Mouse (Mus musculus): ENCODE results near the gene Polr2g. TPM values are rescaled to one million over a fixed set of nuclear protein-coding genes. Genes with fewer than 3 reads are reported as not detected.

Gene Polr2g
- total and polyA plus RNA-seq, 2 experiments from 2014 or later: 78.3 to 171 TPM

DNA sequence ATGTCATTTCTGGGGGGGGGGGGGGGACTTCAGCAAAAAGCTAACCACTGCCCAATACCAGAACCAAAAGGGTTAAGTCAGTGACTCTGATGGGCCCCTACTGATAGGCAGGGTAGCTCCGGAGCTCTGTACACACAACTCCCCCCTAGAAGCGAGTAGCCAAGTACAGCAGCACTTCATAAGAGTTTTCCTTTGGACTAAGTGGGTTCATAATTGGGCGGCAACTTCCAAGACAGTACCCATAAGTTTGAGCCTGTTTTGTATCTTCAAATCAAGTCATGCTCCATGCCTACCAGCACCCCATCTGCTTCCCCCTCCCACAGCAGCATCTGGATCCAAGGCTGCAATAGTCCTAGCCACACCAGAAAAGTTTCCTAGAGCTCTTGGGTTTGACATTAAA, 42.7 kb downstream of the Polr2g start:
- no peak overlapping the region for H3K4me3 ChIP-seq (ENCODE audit: low read length)
- H3K9ac ChIP-seq (replicated peaks; ENCODE audit: low read length): no peak overlapping the region
- H3K4me2 ChIP-seq (ENCODE audit: low read depth, low read length): peak overlapping the region; percentile 82; the same call in 1 of the 2 replicates
- no peak for TF ChIP-seq CTCF (IDR thresholded peaks at IDR 0.05; ENCODE audit: low read depth)
- 67% methylated on average over 3 of the region's 3 CpGs for WGBS
- ATAC-seq: no peak
- no peak for DNase-seq (ENCODE audit: low spot score)
- H3K27ac ChIP-seq: no peak overlapping the region
- no peaks in the 10 kb centered on the region for H3K9me3 ChIP-seq (ENCODE audit: low read length)
- H3K36me3 ChIP-seq (ENCODE audit: insufficient read depth, low read length): peaks cover 25% of the 10 kb centered on the region
- H3K4me1 ChIP-seq (ENCODE audit: insufficient read depth, low read length): peaks cover 17% of the 10 kb centered on the region; the same call in 1 of the 2 replicates
- H3K27me3 ChIP-seq (ENCODE audit: insufficient read depth, low read length): no peaks in the 10 kb centered on the region

DNA sequence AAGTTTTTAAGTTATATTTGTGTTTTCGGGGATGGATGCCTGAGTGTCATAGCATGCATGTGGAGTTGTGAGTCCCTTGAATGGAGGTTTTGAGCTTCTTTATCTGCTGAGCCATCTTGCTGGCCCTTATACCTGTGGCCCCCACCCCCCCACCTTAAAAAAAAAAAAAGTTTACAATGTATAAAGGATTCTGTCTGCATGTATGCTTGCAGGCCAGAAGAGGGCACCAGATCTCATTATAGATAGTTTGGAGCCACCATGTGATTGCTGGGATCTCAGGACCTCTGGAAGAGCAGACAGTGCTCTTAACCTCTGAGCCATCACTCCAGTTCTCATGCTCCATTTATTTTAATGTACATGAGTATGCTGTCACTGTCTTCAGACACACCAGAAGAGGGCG, 51.0 kb downstream of the Polr2g start:
- WGBS: 76% methylated on average over 2 of the region's 2 CpGs
- ATAC-seq (no peak), DNase-seq (ENCODE audit: low spot score) (peak; percentile 19)
- Histone ChIP-seq H3K9ac (replicated peaks; ENCODE audit: low read length) (no peak overlapping the region), H3K9me3 (ENCODE audit: low read length) (no peaks in the 10 kb centered on the region), H3K4me3 (ENCODE audit: low read length) (no peak overlapping the region), H3K36me3 (ENCODE audit: insufficient read depth, low read length) (peaks cover 53% of the 10 kb centered on the region), H3K27me3 (ENCODE audit: insufficient read depth, low read length) (no peaks in the 10 kb centered on the region), H3K27ac (no peak overlapping the region), H3K4me1 (ENCODE audit: insufficient read depth, low read length) (0 out of 2 replicates have a peak, but pooled peaks cover 3% of the 10 kb centered on the region), H3K4me2 (ENCODE audit: low read depth, low read length) (no peak overlapping the region)
- TF ChIP-seq CTCF (IDR thresholded peaks at IDR 0.05; ENCODE audit: low read depth): peak; percentile 47

DNA sequence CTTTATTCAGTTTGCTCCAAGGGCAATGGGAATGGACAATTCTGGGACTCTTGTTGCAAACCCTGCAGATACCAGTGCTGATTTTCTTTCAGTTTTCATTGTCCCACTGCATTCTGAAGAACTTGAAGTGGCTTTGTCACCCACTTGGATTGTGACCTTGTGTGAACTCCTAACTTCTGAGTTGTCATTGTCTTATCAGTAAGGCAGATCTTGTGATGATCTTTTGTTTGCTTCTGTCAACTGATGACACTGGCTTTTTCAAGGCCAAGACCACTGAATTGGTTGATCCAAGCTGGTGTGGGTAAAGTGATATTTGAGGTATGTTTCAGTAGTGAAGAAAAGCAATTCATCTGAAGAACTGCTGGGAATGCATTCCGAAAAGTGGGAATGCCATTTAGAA, 53.0 kb downstream of the Polr2g start:
- DNase-seq (ENCODE audit: low spot score): no peak
- Histone ChIP-seq H3K4me3 (ENCODE audit: low read length) (no peak overlapping the region), H3K4me1 (ENCODE audit: insufficient read depth, low read length) (0 out of 2 replicates have a peak, but pooled peaks cover 3% of the 10 kb centered on the region), H3K9me3 (ENCODE audit: low read length) (no peaks in the 10 kb centered on the region), H3K27me3 (ENCODE audit: insufficient read depth, low read length) (no peaks in the 10 kb centered on the region), H3K4me2 (ENCODE audit: low read depth, low read length) (no peak overlapping the region), H3K36me3 (ENCODE audit: insufficient read depth, low read length) (peaks cover 37% of the 10 kb centered on the region), H3K9ac (replicated peaks; ENCODE audit: low read length) (no peak overlapping the region), H3K27ac (no peak overlapping the region)
- TF ChIP-seq CTCF (IDR thresholded peaks at IDR 0.05; ENCODE audit: low read depth): no peak
- WGBS: 100% methylated on average over 1 of the region's 1 CpGs
- ATAC-seq: no peak

Other genes starting within 250 kb of the Polr2g start
Only the 30 nearest of the 33 such genes appear.
- gene Chrm1, start 134.8 kb downstream of the Polr2g start, total RNA-seq (2014; rRNA removed): 1.3 and 2.4 TPM in 2 replicates
- 0.80 and 0.88 TPM in 2 replicates for gene Chrm1, start 134.8 kb downstream of the Polr2g start, polyA plus RNA-seq (2015; fragmentation: Nextera tagmentation; extraction: Ambion mirVana)
- 154 and 155 TPM in 2 replicates for gene Slc3a2, start 75.2 kb downstream of the Polr2g start, total RNA-seq (2014; rRNA removed)
- gene Slc3a2, start 75.2 kb downstream of the Polr2g start, polyA plus RNA-seq (2015; fragmentation: Nextera tagmentation; extraction: Ambion mirVana): 235 and 250 TPM in 2 replicates
- gene Wdr74, start 62.8 kb downstream of the Polr2g start, total RNA-seq (2014; rRNA removed): 46.7 and 49.7 TPM in 2 replicates
- gene Wdr74, start 62.8 kb downstream of the Polr2g start, polyA plus RNA-seq (2015; fragmentation: Nextera tagmentation; extraction: Ambion mirVana): 78.7 and 79.2 TPM in 2 replicates
- gene 1700092M07Rik, start 57.9 kb downstream of the Polr2g start, total RNA-seq (2014; rRNA removed): not detected in 2 replicates
- gene 1700092M07Rik, start 57.9 kb downstream of the Polr2g start, polyA plus RNA-seq (2015; fragmentation: Nextera tagmentation; extraction: Ambion mirVana): 0.66 and 0.85 TPM in 2 replicates
- 84.4 and 110 TPM in 2 replicates for gene Stx5a, start 57.2 kb downstream of the Polr2g start, total RNA-seq (2014; rRNA removed)
- gene Stx5a, start 57.2 kb downstream of the Polr2g start, polyA plus RNA-seq (2015; fragmentation: Nextera tagmentation; extraction: Ambion mirVana): 95.3 and 104 TPM in 2 replicates
- gene Nxf1, start 41.5 kb downstream of the Polr2g start, total RNA-seq (2014; rRNA removed): 47.7 and 51.3 TPM in 2 replicates
- gene Nxf1, start 41.5 kb downstream of the Polr2g start, polyA plus RNA-seq (2015; fragmentation: Nextera tagmentation; extraction: Ambion mirVana): 88.3 and 89.5 TPM in 2 replicates
- gene Tmem223, start 27.6 kb downstream of the Polr2g start, total RNA-seq (2014; rRNA removed): 269 and 347 TPM in 2 replicates
- gene Tmem223, start 27.6 kb downstream of the Polr2g start, polyA plus RNA-seq (2015; fragmentation: Nextera tagmentation; extraction: Ambion mirVana): 233 and 258 TPM in 2 replicates
- gene Tmem179b, start 24.1 kb downstream of the Polr2g start, total RNA-seq (2014; rRNA removed): 29.5 and 31.0 TPM in 2 replicates
- gene Tmem179b, start 24.1 kb downstream of the Polr2g start, polyA plus RNA-seq (2015; fragmentation: Nextera tagmentation; extraction: Ambion mirVana): 27.0 and 27.7 TPM in 2 replicates
- 30.1 and 38.9 TPM in 2 replicates for gene Taf6l, start 12.2 kb downstream of the Polr2g start, total RNA-seq (2014; rRNA removed)
- gene Taf6l, start 12.2 kb downstream of the Polr2g start, polyA plus RNA-seq (2015; fragmentation: Nextera tagmentation; extraction: Ambion mirVana): 23.3 and 25.9 TPM in 2 replicates
- gene Zbtb3, start 4.0 kb upstream of the Polr2g start, total RNA-seq (2014; rRNA removed): 5.0 and 7.5 TPM in 2 replicates
- 4.4 and 4.7 TPM in 2 replicates for gene Zbtb3, start 4.0 kb upstream of the Polr2g start, polyA plus RNA-seq (2015; fragmentation: Nextera tagmentation; extraction: Ambion mirVana)
- 41.0 and 55.2 TPM in 2 replicates for gene Ttc9c, start 20.8 kb upstream of the Polr2g start, total RNA-seq (2014; rRNA removed)
- 41.1 and 42.5 TPM in 2 replicates for gene Ttc9c, start 20.8 kb upstream of the Polr2g start, polyA plus RNA-seq (2015; fragmentation: Nextera tagmentation; extraction: Ambion mirVana)
- 19.7 and 20.1 TPM in 2 replicates for gene Hnrnpul2, start 21.4 kb upstream of the Polr2g start, total RNA-seq (2014; rRNA removed)
- 5.6 TPM in 2 replicates for gene Hnrnpul2, start 21.4 kb upstream of the Polr2g start, polyA plus RNA-seq (2015; fragmentation: Nextera tagmentation; extraction: Ambion mirVana)
- gene AC129217.1, start 31.2 kb upstream of the Polr2g start, total RNA-seq (2014; rRNA removed): not detected in 2 replicates
- gene AC129217.1, start 31.2 kb upstream of the Polr2g start, polyA plus RNA-seq (2015; fragmentation: Nextera tagmentation; extraction: Ambion mirVana): not detected in 2 replicates
- gene Bscl2, start 38.9 kb upstream of the Polr2g start, total RNA-seq (2014; rRNA removed): 132 and 146 TPM in 2 replicates
- 104 and 107 TPM in 2 replicates for gene Bscl2, start 38.9 kb upstream of the Polr2g start, polyA plus RNA-seq (2015; fragmentation: Nextera tagmentation; extraction: Ambion mirVana)
- gene Gng3, start 40.6 kb upstream of the Polr2g start, total RNA-seq (2014; rRNA removed): 93.2 and 99.7 TPM in 2 replicates
- 591 and 626 TPM in 2 replicates for gene Gng3, start 40.6 kb upstream of the Polr2g start, polyA plus RNA-seq (2015; fragmentation: Nextera tagmentation; extraction: Ambion mirVana)
- 1.6 TPM in 2 replicates for gene Lrrn4cl, start 52.2 kb upstream of the Polr2g start, total RNA-seq (2014; rRNA removed)
- gene Lrrn4cl, start 52.2 kb upstream of the Polr2g start, polyA plus RNA-seq (2015; fragmentation: Nextera tagmentation; extraction: Ambion mirVana): 1.5 and 1.8 TPM in 2 replicates
- gene Ubxn1, start 72.9 kb upstream of the Polr2g start, total RNA-seq (2014; rRNA removed): 60.8 and 67.7 TPM in 2 replicates
- gene Ubxn1, start 72.9 kb upstream of the Polr2g start, polyA plus RNA-seq (2015; fragmentation: Nextera tagmentation; extraction: Ambion mirVana): 158 and 164 TPM in 2 replicates
- 17.9 and 21.1 TPM in 2 replicates for gene Uqcc3, start 82.3 kb upstream of the Polr2g start, total RNA-seq (2014; rRNA removed)
- 64.9 and 77.0 TPM in 2 replicates for gene Uqcc3, start 82.3 kb upstream of the Polr2g start, polyA plus RNA-seq (2015; fragmentation: Nextera tagmentation; extraction: Ambion mirVana)
- 3.3 and 5.5 TPM in 2 replicates for gene Lbhd1, start 85.2 kb upstream of the Polr2g start, total RNA-seq (2014; rRNA removed)
- gene Lbhd1, start 85.2 kb upstream of the Polr2g start, polyA plus RNA-seq (2015; fragmentation: Nextera tagmentation; extraction: Ambion mirVana): 26.4 and 37.8 TPM in 2 replicates
- gene Gm49403, start 85.4 kb upstream of the Polr2g start, total RNA-seq (2014; rRNA removed): not detected in 2 replicates
- gene Gm49403, start 85.4 kb upstream of the Polr2g start, polyA plus RNA-seq (2015; fragmentation: Nextera tagmentation; extraction: Ambion mirVana): not detected in 2 replicates
- 13.6 and 29.8 TPM in 2 replicates for gene 1810009A15Rik, start 90.3 kb upstream of the Polr2g start, total RNA-seq (2014; rRNA removed)
- 37.7 and 38.6 TPM in 2 replicates for gene 1810009A15Rik, start 90.3 kb upstream of the Polr2g start, polyA plus RNA-seq (2015; fragmentation: Nextera tagmentation; extraction: Ambion mirVana)
- gene Gm49416, start 90.3 kb upstream of the Polr2g start, total RNA-seq (2014; rRNA removed): 0.52 and 2.7 TPM in 2 replicates
- gene Gm49416, start 90.3 kb upstream of the Polr2g start, polyA plus RNA-seq (2015; fragmentation: Nextera tagmentation; extraction: Ambion mirVana): not detected in 2 replicates
- 40.8 and 46.3 TPM in 2 replicates for gene Ints5, start 94.4 kb upstream of the Polr2g start, total RNA-seq (2014; rRNA removed)
- gene Ints5, start 94.4 kb upstream of the Polr2g start, polyA plus RNA-seq (2015; fragmentation: Nextera tagmentation; extraction: Ambion mirVana): 23.2 and 23.8 TPM in 2 replicates
- gene Ganab, start 99.5 kb upstream of the Polr2g start, total RNA-seq (2014; rRNA removed): 103 and 110 TPM in 2 replicates
- 55.5 and 55.6 TPM in 2 replicates for gene Ganab, start 99.5 kb upstream of the Polr2g start, polyA plus RNA-seq (2015; fragmentation: Nextera tagmentation; extraction: Ambion mirVana)
- gene B3gat3, start 121.8 kb upstream of the Polr2g start, total RNA-seq (2014; rRNA removed): 88.7 and 97.5 TPM in 2 replicates
- gene B3gat3, start 121.8 kb upstream of the Polr2g start, polyA plus RNA-seq (2015; fragmentation: Nextera tagmentation; extraction: Ambion mirVana): 80.9 and 92.3 TPM in 2 replicates
- 5.7 and 6.0 TPM in 2 replicates for gene Rom1, start 130.8 kb upstream of the Polr2g start, total RNA-seq (2014; rRNA removed)
- gene Rom1, start 130.8 kb upstream of the Polr2g start, polyA plus RNA-seq (2015; fragmentation: Nextera tagmentation; extraction: Ambion mirVana): 3.5 and 4.0 TPM in 2 replicates
- 8.3 and 8.6 TPM in 2 replicates for gene Eml3, start 131.0 kb upstream of the Polr2g start, total RNA-seq (2014; rRNA removed)
- 11.0 and 11.8 TPM in 2 replicates for gene Eml3, start 131.0 kb upstream of the Polr2g start, polyA plus RNA-seq (2015; fragmentation: Nextera tagmentation; extraction: Ambion mirVana)
- 65.1 and 71.4 TPM in 2 replicates for gene Mta2, start 143.3 kb upstream of the Polr2g start, total RNA-seq (2014; rRNA removed)
- gene Mta2, start 143.3 kb upstream of the Polr2g start, polyA plus RNA-seq (2015; fragmentation: Nextera tagmentation; extraction: Ambion mirVana): 75.2 and 78.8 TPM in 2 replicates
- gene Tut1, start 155.3 kb upstream of the Polr2g start, total RNA-seq (2014; rRNA removed): 20.8 and 23.4 TPM in 2 replicates
- gene Tut1, start 155.3 kb upstream of the Polr2g start, polyA plus RNA-seq (2015; fragmentation: Nextera tagmentation; extraction: Ambion mirVana): 16.0 and 16.2 TPM in 2 replicates
- 442 and 469 TPM in 2 replicates for gene Eef1g, start 168.5 kb upstream of the Polr2g start, total RNA-seq (2014; rRNA removed)
- 256 and 260 TPM in 2 replicates for gene Eef1g, start 168.5 kb upstream of the Polr2g start, polyA plus RNA-seq (2015; fragmentation: Nextera tagmentation; extraction: Ambion mirVana)

Data from hindbrain, postnatal 0 days (tissue).